Mouse (Mus musculus) monocyte, adult 2 months (primary cell): Measurements from ENCODE around the gene Oprl1.

Experiments
- DNase-seq, 2 experiments: peaks; one replicate each; pipeline ENCODE4 v3.0.0; 2022; ENCODE audit warnings: low spot score in 2 of 2, low read depth in 1 of 2

Gene Oprl1

DNA sequence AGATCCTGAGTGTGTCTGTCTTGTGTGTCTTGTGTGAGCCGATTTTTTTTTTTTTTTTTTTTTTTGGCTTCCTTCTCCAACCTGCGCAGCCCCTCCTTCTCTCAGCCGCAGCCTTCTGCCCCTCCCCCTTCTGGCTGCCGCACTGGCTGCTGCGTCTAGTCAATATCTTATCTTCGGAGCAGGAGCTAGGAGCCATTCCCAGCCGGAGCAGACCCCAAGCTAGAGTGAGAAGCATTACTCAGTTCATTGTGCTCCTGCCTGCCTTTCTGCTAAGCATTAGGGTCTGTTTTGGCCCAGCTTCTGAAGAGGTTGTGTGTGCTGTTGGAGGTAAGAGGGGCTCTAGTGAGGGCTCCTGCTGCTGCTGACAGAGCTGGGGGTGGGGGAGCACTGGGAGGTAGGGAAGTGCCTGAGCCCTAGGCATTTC is at the start of gene Oprl1:
Gene Oprl1 (plus strand): TSS at position 114 of the 424 bp plus-strand sequence.
- DNase-seq = no peak

DNA sequence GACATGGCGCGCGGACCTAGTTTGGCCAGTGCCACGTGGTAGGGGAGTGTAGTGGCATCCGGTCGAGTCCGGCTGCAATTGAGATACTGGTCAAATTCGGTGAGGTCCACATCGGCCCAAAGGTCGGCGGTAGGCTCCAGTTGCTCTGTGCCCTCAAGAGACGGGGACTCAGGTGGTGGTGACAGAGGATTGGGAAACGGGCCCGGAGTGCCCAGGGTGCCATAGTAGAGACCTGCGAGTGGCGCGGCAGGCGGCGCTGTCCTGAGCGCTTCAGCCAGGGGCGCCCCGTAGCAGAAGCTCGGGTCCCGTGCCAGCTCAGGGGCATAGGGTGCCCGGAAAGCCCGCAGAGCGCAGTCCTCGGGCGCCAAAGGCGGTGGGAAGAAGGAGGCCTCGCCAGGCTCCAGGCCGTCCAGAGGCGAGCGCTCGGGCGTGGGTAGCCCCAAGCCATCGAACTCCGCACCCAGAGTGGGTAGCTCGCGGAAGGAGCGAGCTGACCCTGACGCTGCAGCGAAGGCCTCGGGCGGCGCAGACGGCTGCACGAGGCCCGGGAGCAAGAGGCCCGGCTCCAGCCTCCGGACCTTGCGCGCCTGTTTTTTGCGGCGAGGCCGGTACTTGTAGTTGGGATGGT is 44.4 kb upstream of the Oprl1 start:
- no peak for DNase-seq

DNA sequence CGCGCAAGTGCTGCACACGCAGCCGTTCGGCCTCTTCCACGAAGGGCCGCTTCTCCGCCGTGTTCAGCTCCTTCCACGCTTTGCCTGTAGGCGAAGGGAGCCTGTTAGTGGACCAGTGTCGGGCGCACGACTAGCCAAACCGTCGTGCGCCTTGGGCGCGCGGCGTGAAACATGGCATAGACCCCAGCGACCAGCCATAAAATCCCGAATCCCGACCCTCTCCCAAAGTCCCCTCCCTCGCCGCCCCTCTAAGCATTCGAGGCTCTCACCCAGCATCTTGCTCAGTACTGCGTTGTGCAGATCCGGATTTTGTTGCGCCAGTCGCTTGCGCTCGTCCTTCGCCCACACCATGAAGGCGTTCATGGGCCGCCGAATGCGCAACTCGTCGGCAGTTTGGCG is 43.9 kb upstream of the Oprl1 start:
- DNase-seq = no peak

DNA sequence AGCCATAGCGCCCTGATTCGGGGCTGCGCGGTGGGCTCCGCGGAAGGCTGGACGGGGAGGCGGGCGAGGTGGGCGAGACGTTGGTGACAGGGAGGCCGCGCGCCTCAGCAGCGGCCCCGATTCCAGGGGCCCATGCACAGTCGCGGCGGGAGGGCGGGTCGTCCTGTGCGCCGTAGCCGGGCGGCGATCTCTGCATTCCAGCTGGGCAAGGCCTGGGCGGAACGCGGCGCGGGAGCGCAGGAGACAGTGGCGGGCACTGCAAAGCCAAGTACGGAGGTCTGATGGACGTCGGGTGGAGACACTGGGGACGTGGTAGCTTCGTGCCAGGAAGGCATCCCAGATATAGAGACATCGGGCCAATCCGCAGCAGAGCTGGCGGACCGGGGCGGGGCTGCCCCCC is 43.5 kb upstream of the Oprl1 start, which contains the start of gene Sox18:
Gene Sox18 (minus strand): TSS at position 315 of the 400 bp plus-strand sequence.
- no peak for DNase-seq

DNA sequence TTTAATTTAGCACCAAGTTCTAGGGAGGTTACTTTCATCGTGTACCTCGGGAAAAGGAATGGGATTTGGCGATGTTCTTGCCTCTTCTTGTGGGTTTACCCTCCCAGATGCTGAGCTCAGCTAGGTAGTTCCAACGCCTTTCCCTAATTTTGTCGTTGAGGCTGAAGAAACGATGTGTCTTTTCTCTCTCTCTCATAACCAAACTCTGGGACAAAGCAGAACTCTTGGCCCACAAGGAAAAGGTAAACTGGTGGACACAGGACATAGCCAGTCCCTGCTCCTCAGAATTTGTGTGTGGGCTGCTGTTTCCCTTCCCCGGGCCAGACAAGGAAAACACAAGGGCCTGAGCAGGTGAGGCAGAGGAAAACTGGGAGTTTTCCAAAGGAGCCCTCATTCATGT is 42.8 kb upstream of the Oprl1 start:
- no peak for DNase-seq

DNA sequence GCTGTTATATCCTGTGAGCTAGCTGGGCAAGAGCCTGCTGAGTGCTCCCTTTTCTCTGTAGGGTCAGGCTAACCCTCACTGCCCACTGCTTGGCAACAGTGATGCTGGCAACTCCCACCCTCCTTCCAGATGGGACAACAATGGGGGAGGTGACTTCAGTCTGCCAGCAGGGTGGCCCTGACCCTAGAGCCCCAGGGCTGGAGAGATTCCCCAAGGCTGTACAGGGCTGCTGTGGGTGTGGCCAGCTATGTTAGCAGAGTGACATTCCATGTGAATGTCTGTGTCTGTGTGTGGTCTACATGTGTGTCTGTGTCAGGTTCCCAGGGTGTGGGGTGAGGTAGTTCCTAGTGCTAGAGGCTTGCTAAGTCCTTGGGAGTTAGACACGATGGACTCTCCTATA is 41.3 kb upstream of the Oprl1 start:
- no peak for DNase-seq

DNA sequence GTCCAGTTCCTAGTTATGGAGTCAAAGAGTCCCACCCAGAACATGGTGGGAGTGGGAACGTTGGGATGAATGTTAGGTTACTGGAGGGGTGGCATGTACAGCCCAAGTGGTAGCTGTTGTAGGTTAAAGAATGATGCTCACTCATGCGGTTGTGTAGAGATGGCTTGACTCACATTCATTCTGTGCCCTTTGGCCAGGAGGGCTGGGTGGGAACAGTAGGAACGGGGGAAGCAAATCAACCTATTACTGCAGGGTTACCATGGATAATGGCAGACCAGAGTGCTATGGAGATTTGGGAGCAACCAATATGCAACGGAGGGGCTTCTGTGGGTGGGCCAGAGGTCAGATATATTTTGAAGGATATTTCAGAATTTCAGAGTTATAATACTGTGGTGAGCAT is 39.9 kb upstream of the Oprl1 start:
- no peak for DNase-seq

GRCm38 (mm10) chr2:181675454-181675853 is 39.4 kb upstream of the Oprl1 start:
- no peak for DNase-seq

- no peak for DNase-seq
Observed at GRCm38 (mm10) chr2:181676424-181676823, 38.4 kb upstream of the Oprl1 start.

DNA sequence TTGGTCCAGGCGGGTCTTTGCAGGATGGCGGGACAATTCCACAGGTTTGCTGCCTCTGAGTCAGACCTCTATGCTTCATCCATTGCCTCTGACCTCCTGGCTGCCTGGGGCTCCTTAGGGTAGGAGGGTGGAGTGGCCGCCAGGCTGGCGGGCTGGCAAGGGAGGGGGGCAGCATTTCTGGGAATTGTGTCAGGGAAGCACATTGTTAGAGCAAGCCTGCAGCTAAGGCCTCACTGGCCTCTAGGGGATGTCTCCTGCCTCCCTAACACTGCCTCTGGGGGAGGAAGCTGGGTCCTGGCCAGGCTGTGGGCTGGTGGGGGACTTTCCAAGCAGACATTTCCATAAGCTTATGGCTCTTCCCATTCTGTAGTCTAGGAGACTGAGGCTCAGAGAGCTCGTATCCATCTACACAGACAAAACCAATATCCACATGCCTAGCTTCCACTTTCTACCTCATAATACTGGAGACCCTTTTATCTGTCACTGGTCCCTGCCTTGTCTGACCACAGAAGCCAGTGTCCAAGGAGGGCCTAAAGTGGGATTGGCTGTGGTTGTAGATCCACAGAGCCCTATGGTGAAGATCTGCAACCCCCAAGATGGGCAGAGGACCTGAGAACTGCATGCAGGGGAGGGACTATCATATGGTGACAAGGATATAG is 37.6 kb upstream of the Oprl1 start:
- no peak for DNase-seq

DNA sequence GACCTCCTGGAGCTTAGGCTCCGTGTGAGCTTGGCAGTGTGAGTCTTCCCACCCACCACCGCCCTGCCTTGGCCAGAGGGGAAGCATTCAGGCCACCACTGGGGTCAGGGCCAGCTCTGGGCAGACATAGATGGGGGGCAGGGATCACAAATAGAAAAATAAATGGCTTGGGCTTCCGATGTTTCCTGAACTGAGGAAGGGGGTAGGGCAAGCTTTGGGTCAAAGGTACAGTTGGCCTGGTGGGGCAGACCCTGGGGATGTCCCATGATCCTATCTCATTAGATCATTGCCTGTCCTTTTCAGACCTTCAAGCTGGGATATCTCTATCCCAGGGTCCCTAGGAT is 37.1 kb upstream of the Oprl1 start:
- no peak for DNase-seq

- DNase-seq = peak; percentile 48 to 62
Observed at GRCm38 (mm10) chr2:181678780-181679179, 36.0 kb upstream of the Oprl1 start.

GRCm38 (mm10) chr2:181679951-181680715 is 34.7 kb upstream of the Oprl1 start, which contains the start of gene Tcea2:
Gene Tcea2 (plus strand): TSS chr2:181680310.
- DNase-seq = peak in 1 of 2 experiments; percentile 45

DNA sequence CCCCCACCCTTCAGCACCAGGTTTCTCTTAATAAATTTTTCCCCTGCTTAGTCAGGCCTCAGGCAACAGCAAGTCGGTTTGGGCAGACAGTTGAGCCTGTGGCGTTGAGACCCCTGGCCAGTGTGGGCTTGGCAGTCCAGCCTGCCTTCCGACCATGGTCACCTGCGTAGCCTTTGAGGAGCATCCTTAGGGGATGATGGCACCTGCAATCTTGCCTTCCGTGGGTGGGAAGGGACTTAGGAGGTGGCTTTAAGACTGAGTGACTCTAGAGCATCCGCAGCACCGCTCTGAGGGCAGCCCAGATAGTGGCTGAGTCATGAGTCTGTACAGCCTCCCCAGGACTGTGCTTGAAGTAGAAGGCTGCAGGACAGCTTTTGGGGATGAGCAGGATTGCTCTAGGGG is 34.1 kb upstream of the Oprl1 start:
- no peak for DNase-seq

- no peak for DNase-seq
Observed at GRCm38 (mm10) chr2:181681978-181682377, 32.8 kb upstream of the Oprl1 start.

GRCm38 (mm10) chr2:181683381-181683780 is 31.4 kb upstream of the Oprl1 start:
- no peak for DNase-seq

DNA sequence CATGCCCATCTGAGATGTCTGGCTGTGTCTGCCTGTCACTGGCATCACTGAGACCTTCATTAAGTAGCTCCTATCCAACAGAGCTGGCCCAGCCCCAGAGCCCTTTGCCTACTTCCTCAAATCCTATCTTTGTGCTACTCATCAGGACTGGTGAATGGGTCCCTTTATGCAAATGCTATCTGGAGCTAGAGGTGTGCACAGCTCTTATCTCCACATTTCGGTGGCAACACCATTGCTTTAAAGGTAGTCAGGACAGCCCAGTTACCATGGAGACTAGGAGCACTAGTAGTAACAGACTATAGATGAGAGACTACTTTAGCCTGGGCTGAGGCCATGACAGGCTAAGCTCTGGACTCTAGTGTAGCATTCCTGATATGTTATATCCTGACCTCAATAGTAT is 30.1 kb upstream of the Oprl1 start:
- no peak for DNase-seq

DNA sequence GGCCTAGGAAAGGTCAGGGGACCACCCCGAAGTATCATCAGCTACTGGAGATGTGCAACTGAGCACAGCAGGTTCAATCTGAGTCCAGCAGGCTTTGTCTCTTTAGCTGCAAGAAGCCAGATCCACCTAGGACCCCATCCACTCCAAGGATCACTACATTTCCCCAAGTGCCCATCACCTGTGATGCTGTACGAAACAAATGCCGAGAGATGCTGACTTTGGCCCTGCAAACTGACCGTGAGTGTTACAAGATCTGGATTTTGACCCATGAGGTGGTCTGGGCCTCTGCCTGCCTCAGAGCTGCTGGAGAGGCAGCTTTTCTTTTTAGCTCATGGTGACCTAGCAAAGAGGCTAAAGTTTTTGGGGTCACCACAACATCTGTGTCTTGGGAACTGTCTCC is 29.1 kb upstream of the Oprl1 start:
- no peak for DNase-seq

DNA sequence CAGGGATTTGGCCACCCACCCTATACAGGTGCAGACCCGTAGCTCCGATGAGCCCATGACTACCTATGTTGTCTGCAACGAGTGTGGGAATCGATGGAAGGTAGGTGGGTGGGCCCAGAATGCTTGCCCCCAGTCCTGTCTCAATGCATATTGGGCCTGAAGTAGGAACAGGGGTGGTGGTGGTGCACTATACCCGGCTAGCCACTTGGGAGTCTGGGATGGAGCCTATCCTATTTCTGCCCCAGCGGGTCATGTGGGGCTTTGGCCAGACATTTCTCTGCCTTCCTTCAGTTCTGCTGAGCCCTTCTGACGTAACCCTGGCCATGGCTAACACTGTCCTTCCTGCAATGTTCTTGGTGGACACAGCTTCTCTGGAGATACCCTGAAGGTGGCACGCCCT is 27.2 kb upstream of the Oprl1 start:
- DNase-seq = no peak

DNA sequence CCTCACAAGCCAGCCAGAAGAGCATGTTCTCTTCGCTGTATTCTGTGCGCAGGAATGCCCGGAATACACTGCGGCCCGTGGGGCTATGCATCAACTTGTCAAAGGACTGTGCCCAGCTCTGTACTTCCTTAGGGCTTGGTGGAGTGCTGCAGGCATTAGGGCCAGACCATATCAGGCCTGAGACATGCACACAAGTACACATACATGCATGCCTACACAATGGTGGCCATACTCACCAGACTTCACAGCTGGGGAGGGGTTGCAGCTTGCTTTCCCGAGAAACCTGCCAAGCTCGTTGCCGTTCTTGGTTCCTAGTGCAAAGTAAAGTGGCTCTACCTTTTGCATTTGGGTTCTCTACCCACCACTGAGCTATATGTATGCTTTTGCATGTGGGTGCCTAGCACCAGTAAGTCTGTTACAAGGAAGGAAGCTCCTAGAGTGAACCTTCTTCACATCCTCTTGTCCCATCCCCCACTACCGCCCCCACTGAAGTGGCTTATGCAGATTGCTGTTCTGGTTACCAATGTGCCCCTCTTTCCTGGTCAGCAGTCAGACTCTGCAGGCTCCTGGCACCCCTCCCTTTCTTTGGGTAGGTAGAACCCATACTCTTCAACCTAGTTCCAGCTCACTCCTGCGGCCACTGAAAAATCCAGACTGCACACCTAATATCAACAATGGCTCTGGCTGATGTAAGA is 25.2 kb upstream of the Oprl1 start:
- no peak for DNase-seq

- no peak for DNase-seq
Observed at GRCm38 (mm10) chr2:181691083-181691482, 23.7 kb upstream of the Oprl1 start.

DNA sequence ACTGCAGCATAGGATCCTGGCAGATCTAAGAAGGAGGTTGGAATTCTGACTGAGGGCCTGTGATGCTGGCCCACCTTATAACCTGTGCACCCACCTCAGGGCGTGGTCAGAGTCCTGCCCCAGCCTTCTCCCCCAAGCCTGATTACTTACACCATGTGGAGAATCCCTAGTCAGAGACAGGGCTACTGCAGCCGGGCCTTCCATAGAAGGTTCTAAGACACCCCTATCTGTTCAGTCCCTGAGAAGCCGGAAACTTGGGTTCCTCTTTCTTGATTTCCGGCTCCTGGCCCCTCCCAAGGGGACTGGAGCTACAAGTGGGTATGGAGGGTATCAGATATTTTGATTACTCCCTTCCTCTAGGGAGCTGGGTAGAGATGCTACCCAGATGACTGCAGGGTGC is 23.2 kb upstream of the Oprl1 start:
- DNase-seq = peak in 1 of 2 experiments; percentile 20
